Mouse (Mus musculus) kidney, adult 2 months (tissue): ENCODE measurements around the gene Derl2. TPM values are rescaled to one million over a fixed set of nuclear protein-coding genes. Genes with fewer than 3 reads are reported as not detected.

Experiments
- DNase-seq: peaks from one replicate; pipeline ENCODE4 v3.0.0; 2021
- H3K27ac ChIP-seq: fragments of 200-500 bp; 2 replicates; pipeline ENCODE4 v1.5.1; 2012; ENCODE audit warnings: low read depth, low read length, control low read depth, inconsistent platforms; ENCODE audit not compliant: insufficient read depth
- H3K27me3 ChIP-seq: fragments of 200-500 bp; replicated peaks from 2 replicates; pipeline ENCODE4 v1.6.1; 2012; ENCODE audit warnings: mild to moderate bottlenecking, moderate library complexity, low read length, inconsistent platforms; ENCODE audit not compliant: control insufficient read depth, insufficient read depth
- H3K36me3 ChIP-seq: fragments of 200-500 bp; 2 replicates; pipeline ENCODE4 v1.6.1; 2012; ENCODE audit warnings: mild to moderate bottlenecking, moderate library complexity, low read length, inconsistent platforms; ENCODE audit not compliant: control insufficient read depth, insufficient read depth
- H3K4me1 ChIP-seq: fragments of 200-500 bp; 2 replicates; pipeline ENCODE4 v1.6.1; 2011; ENCODE audit warnings: low read length; ENCODE audit not compliant: control insufficient read depth, insufficient read depth
- H3K4me3 ChIP-seq: fragments of 200-500 bp; 2 replicates; pipeline ENCODE4 v1.5.1; 2011; ENCODE audit warnings: mild to moderate bottlenecking, low read depth, low read length, control low read depth; ENCODE audit not compliant: insufficient read depth
- CTCF ChIP-seq: fragments of 200-500 bp; conservative IDR thresholded peaks from 2 replicates; pipeline ENCODE4 v1.5.1; 2011; ENCODE audit warnings: low read depth, mild to moderate bottlenecking, control low read depth, low read length, moderate library complexity, mixed read lengths; ENCODE audit not compliant: insufficient read depth, insufficient read length
- POLR2A ChIP-seq: fragments of 200-500 bp; IDR thresholded peaks from one replicate; pipeline ENCODE4 v1.6.1; 2011; ENCODE audit warnings: low read depth, low read length, control low read depth
- WGBS: fragments of 180-500 bp; shearing (Covaris S2); methylation state at CpG from one replicate; pipeline ENCODE4 v1.1.7; 2018; 5-methylcytosine and 5-hydroxymethylcytosine counted together
- polyA plus RNA-seq: library from polyadenylated mRNA; depleted of rRNA; stranded (reverse); fragments of >200 nt; gene quantifications from 2 replicates; pipeline ENCODE4 v1.2.3, GENCODE M21; 2012

Derl2 gene
- polyA plus RNA-seq, 1 experiment, result 20.1 TPM

- H3K27ac ChIP-seq, result no peak overlapping the region
Observed at GRCm38 (mm10) chr11:71007026-71007425, 12.6 kb downstream of the Derl2 start.

GRCm38 (mm10) chr11:71005046-71005445, 14.6 kb downstream of the Derl2 start:
- WGBS, result 38% methylated on average over 5 of the region's 5 CpGs
- peaks cover 3% of the 10 kb centered on the region; the same call in 1 of the 2 replicates for H3K4me1 ChIP-seq
- no peak overlapping the region for H3K27ac ChIP-seq
- peaks cover 3% of the 10 kb centered on the region; the same call in 1 of the 2 replicates for H3K36me3 ChIP-seq
- no peaks in the 10 kb centered on the region for H3K27me3 ChIP-seq
- H3K4me3 ChIP-seq, result no peak overlapping the region
- no peak for TF ChIP-seq POLR2A
- no peak for TF ChIP-seq CTCF
- peak; percentile 6 for DNase-seq

More at GRCm38 (mm10) chr11:71007026-71007425, 12.6 kb downstream of the Derl2 start:
- no peak for TF ChIP-seq CTCF
- TF ChIP-seq POLR2A, result no peak
- H3K27me3 ChIP-seq, result no peaks in the 10 kb centered on the region
- peaks cover 3% of the 10 kb centered on the region; the same call in 1 of the 2 replicates for H3K4me1 ChIP-seq
- WGBS, result 94% methylated on average over 6 of the region's 6 CpGs
- DNase-seq, result no peak
- H3K36me3 ChIP-seq, result peaks cover 9% of the 10 kb centered on the region
- H3K4me3 ChIP-seq, result no peak overlapping the region

- Histone ChIP-seq H3K36me3 (no peaks in the 10 kb centered on the region; the same call in 1 of the 2 replicates), H3K4me1 (peaks cover 3% of the 10 kb centered on the region; the same call in 1 of the 2 replicates), H3K27ac (no peak within 1 kb of the TSS), H3K27me3 (no peaks in the 10 kb centered on the region), H3K4me3 (peak within 1 kb of the TSS; percentile 69)
- under 1% methylated on average over 35 of the region's 35 CpGs for WGBS
- peak; percentile 4 for TF ChIP-seq POLR2A
- TF ChIP-seq CTCF, result peak; percentile 28; the same call in 1 of the 2 replicates
- peak; percentile 98 for DNase-seq
Observed at GRCm38 (mm10) chr11:71004316-71004773, 15.3 kb downstream of the Derl2 start, which contains the start of gene Dhx33. Gene Dhx33, minus strand, starts transcription at chr11:71004437.

- H3K27me3 ChIP-seq, result no peaks in the 10 kb centered on the region
- no peak overlapping the region for H3K27ac ChIP-seq
- under 1% methylated on average over 49 of the region's 49 CpGs for WGBS
- TF ChIP-seq CTCF (no peak), POLR2A (no peak)
- H3K36me3 ChIP-seq, result no peaks in the 10 kb centered on the region; the same call in 1 of the 2 replicates
- H3K4me3 ChIP-seq, result peak overlapping the region; percentile 69
- peaks cover 3% of the 10 kb centered on the region; the same call in 1 of the 2 replicates for H3K4me1 ChIP-seq
- DNase-seq, result no peak
Observed at GRCm38 (mm10) chr11:71003611-71004315, 15.9 kb downstream of the Derl2 start.

- H3K27me3 ChIP-seq, result no peaks in the 10 kb centered on the region
- WGBS, result 81% methylated on average over 4 of the region's 4 CpGs
- peaks cover 3% of the 10 kb centered on the region for H3K36me3 ChIP-seq
Observed at GRCm38 (mm10) chr11:71001167-71001566, 18.5 kb downstream of the Derl2 start.

GRCm38 (mm10) chr11:70982557-70983228, 36.9 kb downstream of the Derl2 start, which contains the start of gene C1qbp:
Gene C1qbp, minus strand, starts transcription at chr11:70983026.
- peak; percentile 96 for DNase-seq
- H3K4me1 ChIP-seq, result peaks cover 3% of the 10 kb centered on the region; the same call in 1 of the 2 replicates
- peak within 1 kb of the TSS; percentile 67; the same call in 1 of the 2 replicates for H3K27ac ChIP-seq
- H3K4me3 ChIP-seq, result peak within 1 kb of the TSS; percentile 98
- WGBS, result under 1% methylated on average over 58 of the region's 64 CpGs
- TF ChIP-seq CTCF (peak; percentile 82), POLR2A (peak; percentile 46)
- no peaks in the 10 kb centered on the region for H3K27me3 ChIP-seq
- peaks cover 2% of the 10 kb centered on the region; the same call in 1 of the 2 replicates for H3K36me3 ChIP-seq

More at GRCm38 (mm10) chr11:71001167-71001566, 18.5 kb downstream of the Derl2 start:
- H3K4me3 ChIP-seq, result no peak overlapping the region
- H3K4me1 ChIP-seq, result peaks cover 3% of the 10 kb centered on the region; the same call in 1 of the 2 replicates
- no peak for DNase-seq
- H3K27ac ChIP-seq, result no peak overlapping the region
- TF ChIP-seq CTCF, result no peak
- no peak for TF ChIP-seq POLR2A
